Mouse (Mus musculus) left cerebral cortex, adult 8-10 months (tissue): Measurements from ENCODE around the gene Bst2. TPM values are rescaled to one million over a fixed set of nuclear protein-coding genes. Genes with fewer than 3 reads are reported as not detected.
"Not testable (repeated sequence)": the region's sequence is repeated elsewhere in the genome, so short reads cannot be mapped to it uniquely, and the experiment has no call there.

Experiments used
- DNase-seq, 2 experiments: peaks; one replicate each; pipeline ENCODE4 v3.0.0; 2022; ENCODE audit warnings: low spot score in 2 of 2
- total RNA-seq, 4 experiments: library from RNA; stranded (reverse); gene quantifications; 2 replicates each; pipeline ENCODE4 v1.2.4; 2022

The Bst2 gene
- total RNA-seq, 4 experiments from 2014 or later, result 4.1 to 11.8 (median 6.4) TPM

- DNase-seq, result no peak
Observed at GRCm38 (mm10) chr8:71560071-71560470, 22.8 kb upstream of the Bst2 start.

- DNase-seq, result no peak
Observed at GRCm38 (mm10) chr8:71558958-71559690, 21.9 kb upstream of the Bst2 start.

GRCm38 (mm10) chr8:71558071-71558957 lies 21.1 kb upstream of the Bst2 start, which contains the start of gene Tmem221:
TSS of gene Tmem221 (minus strand) at chr8:71558871.
- DNase-seq, result no peak

- no peak for DNase-seq
Observed at GRCm38 (mm10) chr8:71554644-71555043, 17.4 kb upstream of the Bst2 start.

- no peak for DNase-seq
Observed at GRCm38 (mm10) chr8:71554001-71554400, 16.7 kb upstream of the Bst2 start.

GRCm38 (mm10) chr8:71552770-71553169 lies 15.5 kb upstream of the Bst2 start:
- no peak for DNase-seq

GRCm38 (mm10) chr8:71550754-71551153 lies 13.5 kb upstream of the Bst2 start:
- DNase-seq, result no peak

GRCm38 (mm10) chr8:71547590-71547989 lies 10.3 kb upstream of the Bst2 start:
- DNase-seq, result no peak

GRCm38 (mm10) chr8:71545053-71545452 lies 7.8 kb upstream of the Bst2 start:
- DNase-seq, result no peak

- DNase-seq, result no peak
Observed at GRCm38 (mm10) chr8:71543755-71544154, 6.5 kb upstream of the Bst2 start.

- peak; percentile 80 to 99 for DNase-seq
Observed at GRCm38 (mm10) chr8:71542632-71543343, 5.5 kb upstream of the Bst2 start, which contains the start of gene Mvb12a. TSS of gene Mvb12a (plus strand) at chr8:71542922.

GRCm38 (mm10) chr8:71535663-71536062 lies 1.6 kb downstream of the Bst2 start:
- no peak for DNase-seq

- no peak for DNase-seq
Observed at GRCm38 (mm10) chr8:71534263-71534810, 2.9 kb downstream of the Bst2 start.

- DNase-seq, result not testable (repeated sequence)
Observed at GRCm38 (mm10) chr8:71530735-71531467, 6.4 kb downstream of the Bst2 start.

- no peak for DNase-seq
Observed at GRCm38 (mm10) chr8:71528362-71529073, 8.7 kb downstream of the Bst2 start.

- no peak for DNase-seq
Observed at GRCm38 (mm10) chr8:71527162-71527870, 9.9 kb downstream of the Bst2 start.

GRCm38 (mm10) chr8:71526272-71526671 lies 11.0 kb downstream of the Bst2 start:
- no peak for DNase-seq

- no peak for DNase-seq
Observed at GRCm38 (mm10) chr8:71525226-71526050, 11.8 kb downstream of the Bst2 start, which contains the start of gene Ccdc194. TSS of gene Ccdc194 (minus strand) at chr8:71525711.
